Mouse (Mus musculus): ENCODE results near the gene Ino80d. TPM values are rescaled to one million over a fixed set of nuclear protein-coding genes. Genes with fewer than 3 reads are reported as not detected.

Ino80d gene
- polyA plus RNA-seq, 1 experiment from 2014 or later, result 5.7 TPM

DNA sequence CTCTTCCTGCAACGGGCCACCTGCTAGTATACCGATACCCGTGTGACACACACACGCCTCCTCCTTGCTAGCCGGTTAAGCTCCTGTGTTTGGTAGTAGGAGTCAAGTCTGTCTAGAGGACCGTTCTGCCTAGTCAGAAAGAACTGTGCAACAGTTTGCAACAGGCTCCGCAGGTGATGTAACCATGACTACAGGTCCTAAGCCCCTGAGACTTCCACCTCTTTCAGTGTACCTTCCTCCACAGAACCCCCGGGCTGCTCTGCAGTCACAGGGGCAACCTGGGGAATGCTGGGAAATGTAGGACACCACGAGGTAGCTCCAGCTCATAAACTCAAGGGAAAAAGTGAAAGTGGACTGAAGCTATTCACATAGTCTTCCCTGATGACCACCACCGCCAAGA is 123.4 kb downstream of the Ino80d start:
- no peak overlapping the region for H3K4me3 ChIP-seq (ENCODE audit: low read depth, low read length)
- H3K4me1 ChIP-seq (replicated peaks; ENCODE audit: control insufficient read depth, insufficient read depth, low read length), result no peaks in the 10 kb centered on the region
- H3K27ac ChIP-seq (ENCODE audit: low read depth, low read length), result no peak overlapping the region
- H3K9ac ChIP-seq (ENCODE audit: low read depth, low read length), result no peak overlapping the region
- TF ChIP-seq CTCF (IDR thresholded peaks at IDR 0.05; ENCODE audit: low read depth), result no peak
- ATAC-seq, result no peak
- no peaks in the 10 kb centered on the region for H3K36me3 ChIP-seq (ENCODE audit: control insufficient read depth, insufficient read depth)
- H3K9me3 ChIP-seq (ENCODE audit: control insufficient read depth), result no peaks in the 10 kb centered on the region
- H3K4me2 ChIP-seq (replicated peaks; ENCODE audit: low read depth), result no peak overlapping the region
- 82% methylated on average over 10 of the region's 10 CpGs for WGBS
- no peaks in the 10 kb centered on the region for H3K27me3 ChIP-seq (replicated peaks; ENCODE audit: control insufficient read depth, insufficient read depth, low read length)

DNA sequence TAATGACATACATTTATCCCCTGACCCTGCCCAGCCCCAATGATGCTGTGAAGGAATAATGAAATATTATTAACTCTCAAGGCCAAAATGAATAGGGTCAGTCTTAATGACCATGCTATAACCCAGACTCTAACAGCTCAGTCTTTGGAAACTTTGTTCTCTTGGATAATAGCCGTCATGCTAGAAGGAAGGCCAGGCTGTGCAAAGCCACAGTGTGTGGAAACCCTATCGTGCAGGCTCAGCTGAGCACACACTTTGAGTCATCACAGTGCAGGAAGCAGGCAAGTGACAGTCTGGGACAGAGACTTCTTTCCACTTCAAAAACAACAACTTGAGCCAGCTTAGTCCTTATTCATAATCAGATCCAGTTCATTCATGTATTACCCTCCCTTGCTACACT is 126.9 kb downstream of the Ino80d start:
- Histone ChIP-seq H3K4me3 (ENCODE audit: low read depth, low read length) (no peak overlapping the region), H3K36me3 (ENCODE audit: control insufficient read depth, insufficient read depth) (no peaks in the 10 kb centered on the region), H3K9me3 (ENCODE audit: control insufficient read depth) (no peaks in the 10 kb centered on the region), H3K4me1 (replicated peaks; ENCODE audit: control insufficient read depth, insufficient read depth, low read length) (no peaks in the 10 kb centered on the region), H3K4me2 (replicated peaks; ENCODE audit: low read depth) (no peak overlapping the region), H3K9ac (ENCODE audit: low read depth, low read length) (no peak overlapping the region), H3K27me3 (replicated peaks; ENCODE audit: control insufficient read depth, insufficient read depth, low read length) (no peaks in the 10 kb centered on the region), H3K27ac (ENCODE audit: low read depth, low read length) (no peak overlapping the region)
- TF ChIP-seq CTCF (IDR thresholded peaks at IDR 0.05; ENCODE audit: low read depth), result no peak
- WGBS, result 41% methylated on average over 2 of the region's 2 CpGs
- ATAC-seq, result no peak

DNA sequence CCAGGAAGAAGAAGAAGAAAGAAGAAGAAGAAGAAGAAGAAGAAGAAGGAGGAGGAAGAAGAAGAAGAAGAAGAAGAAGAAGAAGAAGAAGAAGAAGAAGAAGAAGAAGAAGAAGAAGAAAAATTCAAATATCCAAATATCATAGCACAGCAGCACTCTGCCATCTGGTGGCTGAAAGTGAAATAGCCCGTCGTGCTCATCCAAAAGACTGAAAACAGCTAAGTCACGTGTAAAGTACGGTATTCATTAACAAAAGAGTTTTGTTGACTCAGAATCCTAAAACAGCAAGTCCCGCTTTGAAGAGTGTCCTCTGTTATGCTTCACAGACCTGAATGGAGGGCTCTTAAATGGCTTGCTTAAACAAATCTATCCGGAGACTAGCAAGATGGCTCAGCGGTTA is 128.2 kb downstream of the Ino80d start:
- no peaks in the 10 kb centered on the region for H3K36me3 ChIP-seq (ENCODE audit: control insufficient read depth, insufficient read depth)
- H3K9ac ChIP-seq (ENCODE audit: low read depth, low read length), result no peak overlapping the region
- no peaks in the 10 kb centered on the region for H3K9me3 ChIP-seq (ENCODE audit: control insufficient read depth)
- no peak for ATAC-seq
- no peaks in the 10 kb centered on the region for H3K27me3 ChIP-seq (replicated peaks; ENCODE audit: control insufficient read depth, insufficient read depth, low read length)
- H3K4me2 ChIP-seq (replicated peaks; ENCODE audit: low read depth), result peak overlapping the region; percentile 55
- no peaks in the 10 kb centered on the region for H3K4me1 ChIP-seq (replicated peaks; ENCODE audit: control insufficient read depth, insufficient read depth, low read length)
- TF ChIP-seq CTCF (IDR thresholded peaks at IDR 0.05; ENCODE audit: low read depth), result peak; percentile 81
- no peak overlapping the region for H3K27ac ChIP-seq (ENCODE audit: low read depth, low read length)
- H3K4me3 ChIP-seq (ENCODE audit: low read depth, low read length), result no peak overlapping the region
- WGBS, result 13% methylated on average over 7 of the region's 7 CpGs

DNA sequence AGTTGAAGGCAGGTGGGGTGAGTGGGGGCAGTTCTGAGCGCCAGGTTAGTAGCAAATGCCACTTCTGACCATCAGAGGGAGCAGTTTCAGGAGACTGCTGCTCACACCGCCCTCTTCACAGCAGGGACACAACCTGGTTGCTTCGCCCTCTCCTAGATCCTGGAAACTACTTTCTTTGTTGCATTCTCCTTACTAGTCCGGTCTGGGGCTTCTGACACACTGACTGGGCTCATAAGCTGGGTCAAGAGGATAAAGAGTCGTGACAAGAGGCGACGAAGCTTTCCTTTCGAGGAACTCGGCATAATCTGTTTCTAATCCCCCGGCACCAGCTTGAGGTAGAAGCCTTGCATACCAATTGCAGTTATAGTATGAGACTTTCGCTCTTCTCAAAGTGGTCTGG is 129.9 kb downstream of the Ino80d start:
- no peak for ATAC-seq
- Histone ChIP-seq H3K9ac (ENCODE audit: low read depth, low read length) (no peak overlapping the region), H3K4me1 (replicated peaks; ENCODE audit: control insufficient read depth, insufficient read depth, low read length) (no peaks in the 10 kb centered on the region), H3K4me3 (ENCODE audit: low read depth, low read length) (no peak overlapping the region), H3K4me2 (replicated peaks; ENCODE audit: low read depth) (peak overlapping the region; percentile 54), H3K27me3 (replicated peaks; ENCODE audit: control insufficient read depth, insufficient read depth, low read length) (no peaks in the 10 kb centered on the region), H3K9me3 (ENCODE audit: control insufficient read depth) (no peaks in the 10 kb centered on the region), H3K36me3 (ENCODE audit: control insufficient read depth, insufficient read depth) (no peaks in the 10 kb centered on the region), H3K27ac (ENCODE audit: low read depth, low read length) (no peak overlapping the region)
- peak; percentile 81 for TF ChIP-seq CTCF (IDR thresholded peaks at IDR 0.05; ENCODE audit: low read depth)
- 48% methylated on average over 11 of the region's 11 CpGs for WGBS

DNA sequence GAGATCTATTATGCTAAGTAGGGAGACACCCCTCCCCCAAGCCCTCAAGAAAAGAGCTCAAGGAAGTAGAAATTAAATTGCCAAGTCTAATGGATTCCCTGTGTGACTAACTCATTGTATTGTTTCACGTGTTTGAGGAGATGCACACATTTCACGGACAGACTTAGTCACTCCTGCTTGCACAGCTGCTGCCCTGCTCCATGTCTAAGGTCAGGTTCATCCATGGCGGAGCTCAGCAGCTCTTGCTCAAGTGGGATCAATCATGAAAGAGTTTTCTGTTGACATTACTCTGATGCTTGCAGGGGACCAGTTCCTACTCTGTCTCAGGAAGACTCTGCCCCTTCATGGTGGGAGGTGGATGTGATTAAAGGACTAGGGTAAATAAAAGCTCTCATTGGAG is 137.7 kb downstream of the Ino80d start:
- H3K4me3 ChIP-seq (ENCODE audit: low read depth, low read length), result no peak overlapping the region
- H3K9me3 ChIP-seq (ENCODE audit: control insufficient read depth), result no peaks in the 10 kb centered on the region
- WGBS, result 56% methylated on average over 3 of the region's 3 CpGs
- no peaks in the 10 kb centered on the region for H3K36me3 ChIP-seq (ENCODE audit: control insufficient read depth, insufficient read depth)
- no peak overlapping the region for H3K4me2 ChIP-seq (replicated peaks; ENCODE audit: low read depth)
- H3K27ac ChIP-seq (ENCODE audit: low read depth, low read length), result no peak overlapping the region
- no peak for ATAC-seq
- H3K27me3 ChIP-seq (replicated peaks; ENCODE audit: control insufficient read depth, insufficient read depth, low read length), result no peaks in the 10 kb centered on the region
- no peak for TF ChIP-seq CTCF (IDR thresholded peaks at IDR 0.05; ENCODE audit: low read depth)
- H3K4me1 ChIP-seq (replicated peaks; ENCODE audit: control insufficient read depth, insufficient read depth, low read length), result no peaks in the 10 kb centered on the region
- no peak overlapping the region for H3K9ac ChIP-seq (ENCODE audit: low read depth, low read length)

DNA sequence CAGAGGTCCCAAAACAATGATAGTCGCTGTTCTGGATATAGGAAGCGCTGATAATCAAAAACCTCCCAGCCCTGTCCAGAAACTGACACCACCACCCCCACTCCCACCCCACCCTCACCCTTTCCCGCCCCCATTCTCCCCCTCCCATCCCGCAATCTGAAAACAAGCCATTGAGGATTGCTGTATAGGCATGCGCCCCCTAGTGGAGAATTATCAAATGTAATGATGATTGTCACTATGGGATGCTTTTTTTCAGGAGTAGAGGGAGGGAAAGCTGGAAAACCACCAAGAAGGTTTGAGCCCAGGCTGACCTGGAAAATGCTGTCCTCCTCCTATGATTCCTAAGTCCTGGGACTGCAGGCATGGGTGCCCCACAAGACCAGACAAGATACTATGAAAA is 147.6 kb downstream of the Ino80d start:
- Histone ChIP-seq H3K27me3 (replicated peaks; ENCODE audit: control insufficient read depth, insufficient read depth, low read length) (no peaks in the 10 kb centered on the region), H3K9me3 (ENCODE audit: control insufficient read depth) (no peaks in the 10 kb centered on the region), H3K4me1 (replicated peaks; ENCODE audit: control insufficient read depth, insufficient read depth, low read length) (no peaks in the 10 kb centered on the region), H3K36me3 (ENCODE audit: control insufficient read depth, insufficient read depth) (no peaks in the 10 kb centered on the region), H3K4me3 (ENCODE audit: low read depth, low read length) (no peak overlapping the region), H3K27ac (ENCODE audit: low read depth, low read length) (no peak overlapping the region), H3K9ac (ENCODE audit: low read depth, low read length) (no peak overlapping the region), H3K4me2 (replicated peaks; ENCODE audit: low read depth) (no peak overlapping the region)
- TF ChIP-seq CTCF (IDR thresholded peaks at IDR 0.05; ENCODE audit: low read depth), result peak; percentile 70
- whole genome bisulfite sequencing, result 22% methylated on average over 5 of the region's 5 CpGs
- no peak for ATAC-seq

DNA sequence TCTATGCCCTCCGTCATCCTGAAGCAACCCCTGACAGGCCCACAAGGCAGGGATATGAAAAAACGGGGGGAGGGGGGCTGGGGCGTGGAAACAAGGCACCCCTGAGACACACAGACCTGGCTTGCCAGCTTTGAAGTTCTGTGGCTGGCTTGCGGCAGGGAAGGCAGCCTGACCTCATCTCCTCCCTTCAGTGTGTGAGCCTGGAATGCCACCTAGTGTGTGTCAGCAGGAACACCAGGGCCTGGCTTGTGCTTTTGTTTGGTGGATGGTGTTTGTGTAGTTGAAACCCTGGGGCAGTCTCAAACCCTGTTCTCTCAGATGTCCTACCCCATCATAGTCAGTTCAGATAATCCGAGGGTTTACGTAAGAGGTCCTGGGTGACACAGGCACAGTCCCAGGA is 150.2 kb downstream of the Ino80d start:
- Histone ChIP-seq H3K27ac (ENCODE audit: low read depth, low read length) (no peak overlapping the region), H3K9me3 (ENCODE audit: control insufficient read depth) (no peaks in the 10 kb centered on the region), H3K4me1 (replicated peaks; ENCODE audit: control insufficient read depth, insufficient read depth, low read length) (no peaks in the 10 kb centered on the region), H3K36me3 (ENCODE audit: control insufficient read depth, insufficient read depth) (no peaks in the 10 kb centered on the region), H3K4me2 (replicated peaks; ENCODE audit: low read depth) (no peak overlapping the region), H3K27me3 (replicated peaks; ENCODE audit: control insufficient read depth, insufficient read depth, low read length) (no peaks in the 10 kb centered on the region), H3K4me3 (ENCODE audit: low read depth, low read length) (no peak overlapping the region), H3K9ac (ENCODE audit: low read depth, low read length) (no peak overlapping the region)
- TF ChIP-seq CTCF (IDR thresholded peaks at IDR 0.05; ENCODE audit: low read depth), result peak; percentile 97
- 25% methylated on average over 6 of the region's 6 CpGs for WGBS
- no peak for ATAC-seq
